Mouse (Mus musculus) hindbrain, embryonic 11.5 days (tissue): ENCODE data around the gene Trp53rkb. TPM values are rescaled to one million over a fixed set of nuclear protein-coding genes. Genes with fewer than 3 reads are reported as not detected.
"Not testable (repeated sequence)": the region's sequence is repeated elsewhere in the genome, so short reads cannot be mapped to it uniquely, and the experiment has no call there.

ENCODE experiments used
- ATAC-seq: fragments of 200-750 bp; cut with Nextera tagmentation; 2 replicates; pipeline ENCODE4 v1.8.0; 2017; ENCODE audit warnings: mild to moderate bottlenecking, moderate TSS enrichment, moderate library complexity; ENCODE audit not compliant: low FRiP score
- DNase-seq: peaks from one replicate; pipeline ENCODE4 v3.0.0-alpha.2; 2015; ENCODE audit warnings: low spot score
- H3K27ac ChIP-seq: fragments of 300-500 bp; sonication (generic); 2 replicates; pipeline ENCODE4 v1.5.1; 2014; ENCODE audit warnings: mild to moderate bottlenecking, low read depth, low read length
- H3K27me3 ChIP-seq: fragments of 300-500 bp; sonication (generic); 2 replicates; pipeline ENCODE4 v1.6.1; 2014; ENCODE audit warnings: mild to moderate bottlenecking, low read length, moderate library complexity, mixed read lengths; ENCODE audit not compliant: control insufficient read depth, insufficient read depth
- H3K36me3 ChIP-seq: fragments of 300-500 bp; sonication (generic); 2 replicates; pipeline ENCODE4 v1.6.1; 2014; ENCODE audit warnings: mild to moderate bottlenecking, low read length, moderate library complexity, mixed read lengths; ENCODE audit not compliant: control insufficient read depth, insufficient read depth
- H3K4me1 ChIP-seq: fragments of 300-500 bp; sonication (generic); replicated peaks from 2 replicates; pipeline ENCODE4 v1.6.1; 2014; ENCODE audit warnings: low read length, mixed read lengths; ENCODE audit not compliant: control insufficient read depth, insufficient read depth
- H3K4me2 ChIP-seq: fragments of 300-500 bp; sonication (generic); replicated peaks from 2 replicates; pipeline ENCODE4 v1.6.1; 2014; ENCODE audit warnings: mild to moderate bottlenecking, low read depth, low read length
- H3K4me3 ChIP-seq: fragments of 300-500 bp; sonication (generic); 2 replicates; pipeline ENCODE4 v1.5.1; 2014; ENCODE audit warnings: low read depth, low read length
- H3K9ac ChIP-seq: fragments of 300-500 bp; sonication (generic); 2 replicates; pipeline ENCODE4 v1.6.1; 2014; ENCODE audit warnings: low read depth, low read length
- H3K9me3 ChIP-seq: fragments of 300-500 bp; sonication (generic); 2 replicates; pipeline ENCODE4 v1.6.1; 2016; ENCODE audit warnings: low read length; ENCODE audit not compliant: control insufficient read depth
- WGBS: fragments of 180-500 bp; shearing (Covaris S2); extraction: QIAGEN DNeasy Blood & Tissue Kit; methylation state at CpG from one replicate; pipeline ENCODE4 v1.1.7; 2014; 5-methylcytosine and 5-hydroxymethylcytosine counted together
- polyA plus RNA-seq: library from polyadenylated mRNA; unstranded; fragments of >200 nt; fragmentation: Nextera tagmentation; extraction: Ambion mirVana; gene quantifications from 2 replicates; pipeline ENCODE4 v1.2.1, GENCODE M21; 2014

Gene Trp53rkb
- polyA plus RNA-seq, 1 experiment from 2014 or later = 8.7 TPM

- H3K27me3 ChIP-seq = peaks cover 4% of the 10 kb centered on the region; the same call in 1 of the 2 replicates
- ATAC-seq (no peak), DNase-seq (peak; percentile 36)
- no peaks in the 10 kb centered on the region for H3K36me3 ChIP-seq
- no peak overlapping the region for H3K4me2 ChIP-seq
- 85% methylated on average over 6 of the region's 6 CpGs for WGBS
- H3K27ac ChIP-seq = no peak overlapping the region
- no peaks in the 10 kb centered on the region for H3K9me3 ChIP-seq
- no peak overlapping the region for H3K4me3 ChIP-seq
- no peak overlapping the region for H3K9ac ChIP-seq
- H3K4me1 ChIP-seq = peaks cover 6% of the 10 kb centered on the region
Observed at GRCm38 (mm10) chr2:166784376-166784775, 8.0 kb upstream of the Trp53rkb start.

GRCm38 (mm10) chr2:166786353-166787004, 5.9 kb upstream of the Trp53rkb start:
- H3K9ac ChIP-seq = peak overlapping the region; percentile 81
- peak; percentile 97 for DNase-seq
- no peaks in the 10 kb centered on the region for H3K36me3 ChIP-seq
- peaks cover 4% of the 10 kb centered on the region; the same call in 1 of the 2 replicates for H3K27me3 ChIP-seq
- peak overlapping the region; percentile 72 for H3K4me3 ChIP-seq
- ATAC-seq = peak; percentile 91
- H3K9me3 ChIP-seq = no peaks in the 10 kb centered on the region
- H3K4me1 ChIP-seq = peaks cover 6% of the 10 kb centered on the region
- whole genome bisulfite sequencing = 0% methylated on average over 35 of the region's 35 CpGs
- H3K4me2 ChIP-seq = peak overlapping the region; percentile 88
- no peak overlapping the region for H3K27ac ChIP-seq

DNA sequence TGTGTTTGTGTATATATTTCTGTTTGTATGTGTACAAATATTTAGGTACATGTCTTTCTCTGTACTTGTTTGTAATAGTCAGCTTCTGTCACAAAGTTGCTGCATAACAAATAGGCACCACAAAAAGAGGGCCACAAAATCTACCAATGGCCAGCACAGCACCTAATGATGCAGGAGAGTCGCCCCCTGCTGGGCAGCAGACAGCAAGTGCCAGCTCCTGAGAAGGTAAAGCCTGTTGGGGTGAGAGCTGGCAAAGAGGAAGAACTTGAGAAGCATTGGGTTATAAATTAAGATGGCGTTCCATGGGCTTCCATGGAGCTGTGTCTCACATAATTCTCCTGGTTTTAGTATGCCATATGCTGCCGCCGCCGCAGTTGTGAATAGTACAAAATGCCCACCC, 593 bp upstream of the Trp53rkb start:
- Histone ChIP-seq H3K36me3 (no peaks in the 10 kb centered on the region), H3K27me3 (no peaks in the 10 kb centered on the region), H3K27ac (peak overlapping the region; percentile 84; the same call in 1 of the 2 replicates), H3K4me1 (peaks cover 11% of the 10 kb centered on the region), H3K4me2 (no peak overlapping the region), H3K9ac (no peak overlapping the region), H3K9me3 (no peaks in the 10 kb centered on the region), H3K4me3 (no peak overlapping the region)
- DNase-seq (no peak), ATAC-seq (no peak)
- WGBS = 70% methylated on average over 5 of the region's 5 CpGs

DNA sequence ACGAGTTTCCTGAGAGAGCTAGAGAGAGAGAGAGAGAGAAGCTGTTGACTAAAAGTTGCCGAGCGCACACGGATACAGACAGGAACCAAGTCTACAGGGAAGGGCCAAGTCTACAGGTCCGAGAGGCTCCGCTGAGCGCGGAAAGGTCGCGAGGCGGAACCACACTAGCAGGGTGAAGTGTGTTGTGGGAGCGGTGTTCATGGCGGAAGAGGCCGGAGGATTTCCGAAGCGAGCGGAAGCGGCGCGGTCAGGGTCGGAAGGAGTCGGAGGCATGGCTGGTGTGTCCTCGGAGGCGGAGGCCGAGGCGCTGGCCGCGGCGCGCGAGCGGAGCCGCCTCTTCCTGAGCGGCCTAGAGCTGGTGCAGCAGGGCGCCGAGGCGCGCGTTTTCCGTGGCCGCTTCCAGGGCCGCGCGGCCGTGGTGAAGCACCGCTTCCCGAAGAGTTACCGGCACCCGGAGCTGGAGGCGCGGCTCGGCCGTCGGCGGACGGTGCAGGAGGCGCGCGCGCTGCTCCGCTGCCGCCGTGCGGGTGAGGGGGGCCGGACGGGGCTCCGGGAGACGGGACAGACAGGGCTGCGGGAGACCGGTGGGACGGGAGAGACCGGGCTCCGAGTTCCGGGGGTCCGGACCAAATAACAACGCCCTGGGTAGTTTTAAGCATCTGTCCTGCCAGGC, 1.3 kb downstream of the Trp53rkb start:
- Histone ChIP-seq H3K9ac (peak overlapping the region; percentile 83), H3K4me2 (peak overlapping the region; percentile 57), H3K27ac (peak overlapping the region; percentile 84), H3K4me3 (peak overlapping the region; percentile 81), H3K4me1 (peaks cover 11% of the 10 kb centered on the region)
- peak; percentile 85 for ATAC-seq
- not testable (repeated sequence) for H3K9me3 ChIP-seq, H3K27me3 ChIP-seq, H3K36me3 ChIP-seq
- under 1% methylated on average over 65 of the region's 76 CpGs for WGBS
- DNase-seq = peak; percentile 84

DNA sequence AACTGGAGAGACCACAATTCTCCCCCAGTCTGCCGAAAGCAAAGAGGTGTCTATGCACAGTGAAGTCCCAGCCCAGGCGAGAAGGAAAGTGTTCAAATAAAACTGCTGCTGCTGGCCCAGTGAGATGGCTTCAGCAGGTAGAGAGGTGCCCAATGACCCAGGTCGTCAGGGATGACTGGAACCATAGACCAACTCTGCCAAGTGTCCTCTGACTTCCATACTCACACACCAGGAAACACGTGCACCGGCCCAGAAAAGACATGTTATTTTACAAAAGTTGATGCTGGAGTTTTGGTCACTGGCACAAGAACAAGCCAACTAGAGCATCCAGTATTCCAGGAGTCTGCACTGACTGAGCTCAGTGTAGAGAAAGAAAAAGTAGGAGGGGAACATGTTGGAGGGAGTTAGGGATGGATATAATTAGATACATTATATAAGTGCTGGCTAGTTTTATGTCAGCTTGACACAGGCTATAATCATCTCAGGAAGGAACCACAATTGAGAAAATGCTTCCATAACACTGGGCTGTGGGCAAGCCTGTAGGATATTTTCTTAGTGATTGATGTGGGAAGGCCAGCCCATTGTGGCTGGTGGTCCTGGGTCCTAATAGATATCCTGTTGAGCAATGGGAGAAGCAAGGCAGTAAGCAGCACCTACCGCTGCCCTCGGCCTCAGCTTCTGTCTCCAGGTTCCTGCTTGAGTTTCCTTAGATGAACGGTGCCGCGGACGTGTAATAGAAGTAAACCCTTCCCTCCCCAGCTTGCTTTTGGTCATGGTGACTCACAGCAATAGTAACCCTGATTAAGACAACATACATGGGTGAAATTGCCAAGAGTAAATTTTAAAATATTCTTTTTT, 7.5 kb downstream of the Trp53rkb start:
- Histone ChIP-seq H3K4me3 (no peak overlapping the region), H3K4me1 (no peaks in the 10 kb centered on the region), H3K4me2 (no peak overlapping the region), H3K27ac (no peak overlapping the region), H3K27me3 (no peaks in the 10 kb centered on the region), H3K36me3 (no peaks in the 10 kb centered on the region), H3K9ac (no peak overlapping the region), H3K9me3 (no peaks in the 10 kb centered on the region)
- no peak for DNase-seq
- no peak for ATAC-seq
- 87% methylated on average over 11 of the region's 11 CpGs for WGBS

DNA sequence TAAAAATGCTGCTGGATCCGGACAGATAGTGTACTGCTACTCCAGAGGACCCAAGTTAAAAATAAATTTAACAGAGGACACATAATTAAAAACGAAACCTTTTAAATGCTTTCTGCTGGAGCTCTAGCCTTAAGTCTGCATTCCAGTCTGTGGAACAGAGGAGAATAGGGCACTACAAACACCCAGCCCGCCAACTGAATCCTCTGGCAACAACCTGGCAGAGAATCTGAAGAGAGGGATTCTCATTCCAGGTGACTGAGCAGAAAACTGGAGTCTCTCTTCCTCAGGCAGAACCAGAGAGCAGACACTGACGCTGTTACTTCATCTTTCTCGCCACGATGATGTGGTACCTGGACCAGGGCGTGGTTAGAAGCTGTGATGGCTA, 8.1 kb downstream of the Trp53rkb start:
- no peaks in the 10 kb centered on the region for H3K27me3 ChIP-seq
- no peaks in the 10 kb centered on the region for H3K4me1 ChIP-seq
- no peak overlapping the region for H3K27ac ChIP-seq
- DNase-seq = no peak
- 88% methylated on average over 7 of the region's 7 CpGs for WGBS
- no peaks in the 10 kb centered on the region for H3K36me3 ChIP-seq
- H3K9ac ChIP-seq = no peak overlapping the region
- no peaks in the 10 kb centered on the region for H3K9me3 ChIP-seq
- H3K4me2 ChIP-seq = no peak overlapping the region
- no peak for ATAC-seq
- no peak overlapping the region for H3K4me3 ChIP-seq

DNA sequence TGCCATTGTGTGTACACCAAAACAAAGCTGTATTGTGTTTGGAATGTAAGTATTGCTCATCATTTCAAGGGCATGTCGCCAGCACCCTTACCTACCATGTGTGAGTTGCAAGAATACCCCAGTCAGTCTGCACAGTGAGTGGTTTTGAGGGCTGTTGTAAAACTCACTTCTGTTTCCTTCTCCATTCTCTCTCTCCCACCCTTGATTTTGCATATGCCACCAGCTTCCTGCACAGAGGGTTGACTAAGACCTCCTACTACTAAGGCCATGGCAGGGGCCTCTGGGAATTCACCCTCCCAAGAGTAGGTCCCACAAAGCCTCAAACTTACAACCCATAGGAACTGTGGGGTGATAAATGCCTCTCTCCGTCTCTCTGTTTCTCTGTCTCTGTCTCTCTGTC, 9.1 kb downstream of the Trp53rkb start:
- H3K36me3 ChIP-seq = no peaks in the 10 kb centered on the region
- WGBS = 77% methylated on average over 2 of the region's 2 CpGs
- no peak overlapping the region for H3K27ac ChIP-seq
- no peak overlapping the region for H3K4me2 ChIP-seq
- H3K9me3 ChIP-seq = no peaks in the 10 kb centered on the region
- no peak overlapping the region for H3K9ac ChIP-seq
- no peak for ATAC-seq
- no peak overlapping the region for H3K4me3 ChIP-seq
- H3K27me3 ChIP-seq = no peaks in the 10 kb centered on the region
- no peaks in the 10 kb centered on the region for H3K4me1 ChIP-seq
- DNase-seq = no peak

GRCm38 (mm10) chr2:166803298-166803697, 11.0 kb downstream of the Trp53rkb start:
- Histone ChIP-seq H3K27me3 (no peaks in the 10 kb centered on the region), H3K36me3 (no peaks in the 10 kb centered on the region), H3K27ac (no peak overlapping the region), H3K9me3 (no peaks in the 10 kb centered on the region), H3K9ac (no peak overlapping the region), H3K4me3 (no peak overlapping the region), H3K4me1 (no peaks in the 10 kb centered on the region), H3K4me2 (no peak overlapping the region)
- WGBS = 92% methylated on average over 3 of the region's 3 CpGs
- DNase-seq (no peak), ATAC-seq (no peak)
